Mouse (Mus musculus): ENCODE results near the gene Acss1. TPM values are rescaled to one million over a fixed set of nuclear protein-coding genes. Genes with fewer than 3 reads are reported as not detected.
A peak's percentile ranks its signal among the peaks of the same experiment; 100 is the strongest.

The Acss1 gene
- total RNA-seq, 4 experiments from 2014 or later: 18.3 to 24.5 (median 21.6) TPM

- no peak for DNase-seq (ENCODE audit: low spot score in 2 of 2)
Measured at GRCm38 (mm10) chr2:150666723-150667064, 1.6 kb downstream of the Acss1 start.

GRCm38 (mm10) chr2:150665534-150666451 lies 2.5 kb downstream of the Acss1 start:
- no peak for DNase-seq (ENCODE audit: low spot score in 2 of 2)

GRCm38 (mm10) chr2:150665006-150665405 lies 3.3 kb downstream of the Acss1 start:
- DNase-seq (ENCODE audit: low spot score in 2 of 2): no peak

- no peak for DNase-seq (ENCODE audit: low spot score in 2 of 2)
Measured at GRCm38 (mm10) chr2:150664152-150664920, 4.0 kb downstream of the Acss1 start.

- DNase-seq (ENCODE audit: low spot score in 2 of 2): peak in 1 of 2 experiments; percentile 57
Measured at GRCm38 (mm10) chr2:150663255-150663654, 5.0 kb downstream of the Acss1 start.

GRCm38 (mm10) chr2:150662007-150662406 lies 6.3 kb downstream of the Acss1 start:
- no peak for DNase-seq (ENCODE audit: low spot score in 2 of 2)

- no peak for DNase-seq (ENCODE audit: low spot score in 2 of 2)
Measured at GRCm38 (mm10) chr2:150660668-150661451, 7.4 kb downstream of the Acss1 start.

- no peak for DNase-seq (ENCODE audit: low spot score in 2 of 2)
Measured at GRCm38 (mm10) chr2:150660049-150660448, 8.3 kb downstream of the Acss1 start.

- DNase-seq (ENCODE audit: low spot score in 2 of 2): no peak
Measured at GRCm38 (mm10) chr2:150656975-150657768, 11.1 kb downstream of the Acss1 start.

- no peak for DNase-seq (ENCODE audit: low spot score in 2 of 2)
Measured at GRCm38 (mm10) chr2:150656112-150656511, 12.2 kb downstream of the Acss1 start.

GRCm38 (mm10) chr2:150655290-150655689 lies 13.0 kb downstream of the Acss1 start:
- DNase-seq (ENCODE audit: low spot score in 2 of 2): no peak

GRCm38 (mm10) chr2:150654814-150655213 lies 13.5 kb downstream of the Acss1 start:
- no peak for DNase-seq (ENCODE audit: low spot score in 2 of 2)

GRCm38 (mm10) chr2:150651366-150651765 lies 16.9 kb downstream of the Acss1 start:
- DNase-seq (ENCODE audit: low spot score in 2 of 2): no peak

- no peak for DNase-seq (ENCODE audit: low spot score in 2 of 2)
Measured at GRCm38 (mm10) chr2:150650511-150651074, 17.7 kb downstream of the Acss1 start.

- DNase-seq (ENCODE audit: low spot score in 2 of 2): no peak
Measured at GRCm38 (mm10) chr2:150648300-150648895, 19.9 kb downstream of the Acss1 start.

GRCm38 (mm10) chr2:150647681-150648299 lies 20.5 kb downstream of the Acss1 start:
- DNase-seq (ENCODE audit: low spot score in 2 of 2): no peak

GRCm38 (mm10) chr2:150646411-150647121 lies 21.7 kb downstream of the Acss1 start:
- DNase-seq (ENCODE audit: low spot score in 2 of 2): no peak

- no peak for DNase-seq (ENCODE audit: low spot score in 2 of 2)
Measured at GRCm38 (mm10) chr2:150645225-150645624, 23.1 kb downstream of the Acss1 start.
